Mouse (Mus musculus) left cerebral cortex, postnatal 14 days (tissue): ENCODE measurements around the gene Sgf29. TPM values are rescaled to one million over a fixed set of nuclear protein-coding genes. Genes with fewer than 3 reads are reported as not detected.
A peak's percentile ranks its signal among the peaks of the same experiment; 100 is the strongest.
"Not testable (repeated sequence)": the region's sequence is repeated elsewhere in the genome, so short reads cannot be mapped to it uniquely, and the experiment has no call there.

ENCODE experiments used
- DNase-seq, 2 experiments: peaks; one replicate each; pipeline ENCODE4 v3.0.0; 2021 to 2022; ENCODE audit warnings: low spot score in 2 of 2, mixed read lengths in 1 of 2
- intact Hi-C: fragments of 180-260 bp; cut with DNase I; formaldehyde crosslinking; loops from one replicate; pipeline ENCODE4 v1.15.1; 2025
- total RNA-seq, 2 experiments: library from RNA; stranded (reverse); gene quantifications; 2 replicates each; pipeline ENCODE4 v1.2.3; 2021

Sgf29 gene
- total RNA-seq, 2 experiments from 2014 or later, result 32.0 to 33.8 TPM

GRCm38 (mm10) chr7:126676207-126676606 lies 27.1 kb downstream of the Sgf29 start, which contains the start of gene Sult1a1:
Sult1a1 (minus strand) TSS chr7:126676432.
- DNase-seq, result peak in 1 of 2 experiments; percentile 52
- intact Hi-C loops, result no loop called here

- no peak for DNase-seq
- intact Hi-C loops, result no loop called here
These were observed 27.6 kb downstream of the Sgf29 start for GRCm38 (mm10) chr7:126676631-126677220.

GRCm38 (mm10) chr7:126678545-126679341 lies 29.6 kb downstream of the Sgf29 start:
- intact Hi-C loops, result no loop called here

GRCm38 (mm10) chr7:126679683-126680082 lies 30.6 kb downstream of the Sgf29 start:
- intact Hi-C loops, result no loop called here
- no peak for DNase-seq

More at GRCm38 (mm10) chr7:126678545-126679341, 29.6 kb downstream of the Sgf29 start:
- no peak for DNase-seq

GRCm38 (mm10) chr7:126681221-126681620 lies 32.1 kb downstream of the Sgf29 start:
- DNase-seq, result no peak
- intact Hi-C loops, result no loop called here

GRCm38 (mm10) chr7:126688156-126688555 lies 39.0 kb downstream of the Sgf29 start:
- intact Hi-C loops, DNase-seq: not testable (repeated sequence)

- intact Hi-C loops, result no loop called here
- DNase-seq, result no peak
These were observed 39.9 kb downstream of the Sgf29 start for GRCm38 (mm10) chr7:126689021-126689420.

GRCm38 (mm10) chr7:126690737-126691136 lies 41.6 kb downstream of the Sgf29 start:
- DNase-seq, result no peak
- intact Hi-C loops, result loop anchor here (5.0 kb wide), 2 partner anchors 43 to 108 kb away; partner anchors contain the start of genes Apobr and Sgf29

GRCm38 (mm10) chr7:126691676-126692075 lies 42.6 kb downstream of the Sgf29 start:
- intact Hi-C loops, result loop anchor here (5.0 kb wide), 2 partner anchors 44 to 109 kb away; partner anchors contain the start of genes Apobr and Sgf29
- DNase-seq, result no peak

- intact Hi-C loops, result loop anchor here (5.0 kb wide), 2 partner anchors 45 to 110 kb away; partner anchors contain the start of genes Apobr and Sgf29
- DNase-seq, result no peak
These were observed 43.3 kb downstream of the Sgf29 start for GRCm38 (mm10) chr7:126692426-126692825.

GRCm38 (mm10) chr7:126693256-126693655 lies 44.1 kb downstream of the Sgf29 start:
- peak; percentile 89 to 91 for DNase-seq
- intact Hi-C loops, result loop anchor here (5.0 kb wide), 2 partner anchors 46 to 111 kb away; partner anchors contain the start of genes Apobr and Sgf29

- no peak for DNase-seq
- intact Hi-C loops, result loop anchor here (5.0 kb wide), 2 partner anchors 46 to 111 kb away; partner anchors contain the start of genes Apobr and Sgf29
These were observed 44.7 kb downstream of the Sgf29 start for GRCm38 (mm10) chr7:126693781-126694180.

GRCm38 (mm10) chr7:126694441-126695051 lies 45.4 kb downstream of the Sgf29 start:
- intact Hi-C loops, result loop anchor here (5.0 kb wide), 3 partner anchors 47 to 127 kb away; partner anchors contain the start of genes Apobr, Eif3c and Sgf29

GRCm38 (mm10) chr7:126695210-126695611 lies 46.1 kb downstream of the Sgf29 start, which contains the start of gene Bola2:
Bola2 (plus strand) TSS chr7:126695401.
- DNase-seq, result peak in 1 of 2 experiments; percentile 60

More at GRCm38 (mm10) chr7:126694441-126695051, 45.4 kb downstream of the Sgf29 start:
- DNase-seq, result no peak

GRCm38 (mm10) chr7:126695631-126696207 lies 46.6 kb downstream of the Sgf29 start, which contains the start of gene Slx1b:
Slx1b (minus strand) TSS chr7:126695784.
- intact Hi-C loops, result loop anchor here (5.0 kb wide), 1 partner anchor 128 kb away; the partner anchor contains the start of gene Eif3c

More at GRCm38 (mm10) chr7:126695210-126695611, 46.1 kb downstream of the Sgf29 start, which contains the start of gene Bola2:
- intact Hi-C loops, result loop anchor here (5.0 kb wide), 1 partner anchor 128 kb away; the partner anchor contains the start of gene Eif3c

GRCm38 (mm10) chr7:126696303-126696702 lies 47.2 kb downstream of the Sgf29 start:
- no peak for DNase-seq
- intact Hi-C loops, result loop anchor here (5.0 kb wide), 1 partner anchor 129 kb away; the partner anchor contains the start of gene Eif3c

More at GRCm38 (mm10) chr7:126695631-126696207, 46.6 kb downstream of the Sgf29 start, which contains the start of gene Slx1b:
- DNase-seq, result peak; percentile 97

- DNase-seq, result no peak
- intact Hi-C loops, result loop anchor here (5.0 kb wide), 1 partner anchor 130 kb away; the partner anchor contains the start of gene Eif3c
These were observed 47.8 kb downstream of the Sgf29 start for GRCm38 (mm10) chr7:126696886-126697285.

GRCm38 (mm10) chr7:126697838-126698237 lies 48.7 kb downstream of the Sgf29 start:
- intact Hi-C loops, result loop anchor here (5.0 kb wide), 1 partner anchor 131 kb away; the partner anchor contains the start of gene Eif3c

More at GRCm38 (mm10) chr7:126697838-126698237, 48.7 kb downstream of the Sgf29 start:
- no peak for DNase-seq
